Mouse (Mus musculus) c-Kit-positive CD71-positive TER-119-negative erythroid progenitor cells, embryonic 14.5 days (primary cell): Measurements from ENCODE around the gene Orai1.
A peak's percentile ranks its signal among the peaks of the same experiment; 100 is the strongest.
"Not testable (repeated sequence)": the region's sequence is repeated elsewhere in the genome, so short reads cannot be mapped to it uniquely, and the experiment has no call there.

Source experiments
- DNase-seq: peaks from one replicate; pipeline ENCODE4 v3.0.0-alpha.2; 2013; ENCODE audit warnings: low read depth

The Orai1 gene

DNA sequence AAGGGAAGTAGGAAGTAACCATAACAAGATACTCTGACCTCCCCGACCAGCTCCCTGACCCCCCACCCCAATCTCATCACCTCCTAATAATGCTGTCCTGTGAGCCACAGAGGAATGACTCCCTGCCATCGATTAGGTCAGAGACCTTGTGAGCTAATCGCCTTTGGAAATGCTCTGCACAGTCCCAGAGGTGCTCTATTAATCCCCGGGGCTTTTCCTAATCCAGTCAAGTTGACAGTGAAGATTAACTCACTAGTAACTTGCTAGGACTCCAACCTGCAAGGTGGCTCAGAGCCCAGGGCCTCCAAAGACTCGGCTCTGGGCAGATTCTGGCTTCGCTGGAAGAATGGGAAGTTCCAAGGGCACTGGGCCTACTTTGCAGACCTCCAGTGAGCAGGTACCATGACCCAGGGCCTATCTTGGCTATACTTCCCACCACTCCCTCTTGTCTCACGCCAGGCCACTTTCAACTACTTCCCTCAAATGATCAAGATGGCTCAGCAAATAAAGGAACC is 18.8 kb downstream of the Orai1 start:
- no peak for DNase-seq

DNA sequence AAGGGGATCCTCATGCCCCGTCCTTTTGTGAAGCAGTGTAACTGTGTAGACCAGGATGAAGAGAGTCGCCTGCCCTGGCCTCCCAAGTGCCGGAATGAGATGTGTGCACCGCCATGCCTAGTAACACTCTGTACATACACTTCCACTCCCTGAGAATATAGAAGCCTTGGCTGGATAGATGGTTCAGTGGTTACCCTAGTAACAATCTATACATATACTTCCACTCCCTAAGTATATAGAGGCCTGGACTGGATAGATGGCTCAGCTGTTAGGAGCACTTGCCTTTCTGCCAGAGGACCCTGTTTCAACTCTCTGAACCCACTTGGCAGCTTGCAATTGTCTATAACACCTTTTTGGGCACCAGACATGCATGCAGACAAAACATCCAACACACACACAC is 20.2 kb downstream of the Orai1 start:
- no peak for DNase-seq

DNA sequence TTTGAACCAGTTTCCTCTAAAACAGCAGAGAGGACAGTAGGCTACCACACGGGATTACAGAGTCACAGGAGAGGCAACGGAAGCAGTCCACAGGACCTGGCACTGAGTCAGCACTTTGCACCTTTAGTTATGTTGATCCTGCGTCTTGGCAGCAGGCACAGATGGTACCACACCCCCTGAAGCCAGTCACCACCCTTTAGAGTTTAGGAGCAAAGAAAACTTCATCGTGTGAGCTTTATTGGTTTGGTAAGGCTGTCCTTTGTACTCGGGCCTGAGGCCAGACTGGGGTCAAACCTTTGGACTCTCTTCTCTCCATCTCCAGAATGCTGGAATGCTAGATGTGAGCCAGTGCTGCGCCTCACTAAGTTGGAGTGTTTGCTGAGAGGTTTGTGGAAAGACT is 20.7 kb downstream of the Orai1 start:
- DNase-seq, result no peak

DNA sequence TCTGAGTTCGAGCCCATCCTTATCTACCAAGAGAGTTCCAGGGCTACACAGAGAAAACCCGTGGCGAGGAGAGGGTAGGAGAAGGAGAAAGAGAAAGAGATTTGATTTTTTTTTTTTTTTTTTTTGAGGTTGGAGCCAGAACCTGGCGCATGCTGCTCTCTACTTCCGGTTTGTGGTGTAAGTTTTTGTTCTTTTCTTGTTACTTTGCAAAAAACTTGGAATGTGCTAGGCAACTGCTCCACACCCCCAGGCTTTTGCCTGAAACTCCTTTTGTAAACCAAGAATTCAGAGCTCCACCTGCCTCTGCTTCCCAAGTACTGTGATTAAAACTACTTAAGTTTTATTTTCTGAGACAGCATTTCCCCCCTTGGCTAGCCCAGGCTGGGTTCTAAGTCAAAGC is 23.2 kb downstream of the Orai1 start:
- DNase-seq, result no peak

DNA sequence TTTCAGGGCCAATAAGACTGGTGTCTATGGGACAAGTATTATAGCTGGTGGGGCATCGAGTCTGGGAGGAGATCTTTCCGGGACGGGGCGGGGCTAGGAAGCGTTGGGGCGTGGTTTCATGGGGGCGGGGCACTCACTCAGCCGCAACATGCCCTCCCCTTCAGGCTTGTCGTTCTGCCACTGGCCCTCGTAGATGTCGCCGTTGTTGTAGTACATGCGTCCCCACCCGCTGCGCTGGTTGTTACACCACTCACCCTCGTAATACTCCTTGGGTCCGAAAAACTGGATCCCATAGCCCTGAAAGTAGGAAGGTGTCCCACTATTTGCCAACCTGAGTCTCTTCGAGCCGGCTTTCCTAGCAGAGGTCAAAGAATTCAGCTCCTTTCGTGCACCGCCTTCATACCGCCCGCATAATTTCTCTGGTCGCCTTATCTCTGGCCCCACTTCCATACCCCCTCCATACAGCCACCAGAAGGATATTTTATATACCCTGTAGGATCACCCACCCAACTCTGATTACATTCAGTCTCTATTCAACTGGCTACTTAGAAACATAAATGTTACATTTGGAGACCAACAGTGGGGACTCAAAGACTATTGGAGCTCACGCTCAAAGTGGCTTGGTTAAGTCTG is 24.4 kb downstream of the Orai1 start:
- DNase-seq, result peak; percentile 75

DNA sequence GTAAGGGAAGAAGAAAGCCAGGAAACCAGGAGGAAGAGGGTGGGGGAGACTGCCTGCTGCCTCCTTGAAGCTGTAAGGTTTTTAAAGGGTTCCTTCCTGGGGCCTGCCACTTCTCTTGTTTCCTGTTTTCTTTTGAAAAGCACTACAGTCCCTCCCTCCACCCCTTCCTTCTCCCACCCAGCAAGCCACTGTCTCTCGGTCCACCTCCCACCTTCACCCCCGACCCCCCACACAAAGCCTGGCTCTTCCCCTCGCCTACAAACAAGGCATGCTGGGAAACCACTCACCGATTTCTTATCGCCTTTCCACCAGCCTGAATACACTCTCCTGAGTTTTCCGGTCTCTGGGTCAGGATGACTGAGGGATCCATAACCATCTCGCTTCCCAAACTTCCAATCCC is 25.9 kb downstream of the Orai1 start:
- DNase-seq, result no peak

DNA sequence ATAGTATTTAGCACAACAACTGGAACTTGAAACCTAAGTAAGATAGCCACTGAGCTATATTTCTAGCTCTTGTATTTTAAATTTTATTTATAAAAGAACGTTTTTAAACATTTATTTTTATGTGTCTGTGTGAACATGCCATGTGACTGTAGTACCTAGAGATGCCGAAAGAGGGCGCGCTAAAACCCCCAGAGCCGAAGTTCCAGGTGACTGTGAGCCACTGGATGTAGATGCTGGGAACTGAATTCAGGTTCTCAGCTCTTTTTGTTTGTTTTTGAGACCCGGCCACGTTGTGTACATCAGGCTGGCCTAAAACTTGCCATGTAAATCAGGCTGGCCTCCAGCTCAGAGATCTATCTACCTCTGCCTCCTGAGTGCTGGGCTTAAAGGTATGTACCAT is 29.0 kb downstream of the Orai1 start:
- no peak for DNase-seq

DNA sequence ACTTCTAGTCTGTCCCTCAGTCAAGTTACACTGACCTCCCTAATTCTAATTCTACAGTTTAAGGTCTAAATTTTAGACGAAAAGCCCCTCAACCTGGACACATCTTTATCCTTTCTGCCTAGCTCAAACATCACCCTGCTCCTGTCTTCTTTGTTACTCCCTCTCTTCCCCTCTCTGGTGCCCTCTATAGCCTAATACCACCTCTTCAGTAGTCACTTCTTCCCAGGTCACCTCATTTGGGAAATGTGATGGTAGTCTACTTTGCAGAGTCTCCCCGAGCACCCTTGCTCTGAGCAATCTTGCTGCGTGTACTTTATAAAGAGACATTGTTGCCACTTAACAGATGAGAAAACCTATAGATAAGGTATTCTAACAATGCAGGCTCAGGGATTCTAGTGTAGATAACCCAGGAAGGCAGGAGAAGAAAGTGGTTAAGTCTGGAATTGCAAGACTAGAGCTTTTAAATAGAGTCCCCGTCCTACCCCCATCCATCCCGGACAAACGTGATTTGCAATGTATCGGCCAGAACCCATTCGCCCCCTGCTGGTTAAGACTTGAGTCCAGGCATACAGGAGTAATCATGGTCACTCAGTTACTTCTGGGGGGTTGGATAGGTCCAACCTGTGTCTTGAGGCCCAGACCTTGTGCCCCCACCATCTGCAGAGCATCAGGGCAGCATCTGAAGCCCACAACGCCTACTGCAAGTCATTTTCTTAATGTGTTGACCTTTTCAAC is 30.9 kb downstream of the Orai1 start:
- no peak for DNase-seq

DNA sequence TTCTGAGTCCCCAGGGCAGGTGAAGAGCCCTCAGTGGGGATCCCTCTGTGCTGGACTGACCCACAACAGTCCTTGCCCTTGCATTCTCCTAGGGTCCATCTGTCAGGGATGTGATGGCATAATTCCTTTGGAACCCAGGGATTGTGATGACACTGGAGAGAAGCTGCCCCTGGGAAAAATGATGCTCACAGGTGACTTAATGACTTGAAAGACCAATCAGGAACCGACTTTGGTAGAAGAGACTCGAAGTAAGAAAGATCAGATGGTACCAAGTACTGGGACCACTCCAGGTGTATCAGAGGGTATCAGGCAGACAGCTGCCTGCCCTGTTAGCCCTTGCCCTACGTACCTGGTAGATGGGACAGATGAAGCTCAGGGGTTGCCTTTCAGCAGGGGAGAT is 32.0 kb downstream of the Orai1 start, which contains the start of gene Morn3:
TSS of gene Morn3 (minus strand) at position 101 of the 400 bp plus-strand sequence.
- DNase-seq, result no peak

DNA sequence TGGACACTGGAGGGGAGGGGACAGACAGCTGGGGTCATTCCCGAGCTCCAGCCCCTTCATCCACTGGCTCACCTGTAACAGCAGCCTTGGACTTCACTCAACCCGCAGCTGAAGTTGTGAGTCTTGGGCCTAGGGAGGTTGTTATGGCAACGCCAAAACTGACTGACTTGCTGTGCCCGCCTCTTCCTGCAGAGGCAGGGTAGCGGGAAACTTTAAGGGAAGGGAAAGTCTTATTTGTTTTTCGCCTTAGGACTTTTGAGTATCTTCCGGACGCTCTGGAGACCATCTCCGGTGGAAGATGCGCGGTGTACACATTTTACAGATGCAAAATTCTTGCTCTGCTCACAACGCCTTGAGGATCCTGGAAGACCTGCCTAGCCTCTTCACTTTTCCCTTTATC is 34.4 kb downstream of the Orai1 start:
- DNase-seq, result no peak

DNA sequence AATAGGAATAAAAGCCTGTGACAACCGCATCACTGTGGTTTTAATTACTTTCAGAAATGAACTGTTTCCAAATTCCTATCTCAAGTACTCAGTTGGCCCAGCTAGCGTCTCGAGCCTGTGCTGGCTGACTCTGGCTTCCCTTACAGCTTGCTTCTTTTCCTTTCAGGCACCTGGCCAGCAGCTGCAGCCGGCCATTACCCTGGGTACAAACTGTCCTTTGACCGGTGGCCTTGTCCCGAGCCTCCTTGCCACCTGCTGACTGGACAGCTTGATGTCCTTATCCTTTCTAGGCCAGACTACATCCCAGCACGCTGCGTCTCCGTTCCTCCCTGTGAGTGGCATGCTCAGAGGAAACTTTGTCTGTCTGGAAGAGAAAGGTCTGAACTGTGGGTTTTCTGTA is 36.0 kb downstream of the Orai1 start:
- DNase-seq, result no peak

DNA sequence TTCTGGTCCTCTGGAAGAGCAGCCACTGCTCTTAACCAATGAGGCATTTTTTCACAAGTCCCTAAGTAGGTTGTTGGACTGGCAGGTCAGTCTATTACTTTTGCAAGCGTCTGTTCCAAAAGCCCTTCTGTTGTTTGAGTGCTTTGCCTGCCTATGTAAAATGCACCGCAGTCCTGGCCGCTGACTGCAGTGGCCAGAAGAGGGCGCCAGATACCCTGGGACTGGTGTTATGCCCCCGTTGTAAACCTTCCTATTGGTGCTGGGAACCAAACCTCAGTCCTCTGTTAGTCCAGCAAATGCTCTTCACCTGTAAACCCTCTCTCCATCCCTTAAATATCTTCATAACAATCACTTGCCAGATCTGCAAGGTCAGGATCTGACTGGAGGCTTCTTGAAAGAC is 36.9 kb downstream of the Orai1 start:
- no peak for DNase-seq

DNA sequence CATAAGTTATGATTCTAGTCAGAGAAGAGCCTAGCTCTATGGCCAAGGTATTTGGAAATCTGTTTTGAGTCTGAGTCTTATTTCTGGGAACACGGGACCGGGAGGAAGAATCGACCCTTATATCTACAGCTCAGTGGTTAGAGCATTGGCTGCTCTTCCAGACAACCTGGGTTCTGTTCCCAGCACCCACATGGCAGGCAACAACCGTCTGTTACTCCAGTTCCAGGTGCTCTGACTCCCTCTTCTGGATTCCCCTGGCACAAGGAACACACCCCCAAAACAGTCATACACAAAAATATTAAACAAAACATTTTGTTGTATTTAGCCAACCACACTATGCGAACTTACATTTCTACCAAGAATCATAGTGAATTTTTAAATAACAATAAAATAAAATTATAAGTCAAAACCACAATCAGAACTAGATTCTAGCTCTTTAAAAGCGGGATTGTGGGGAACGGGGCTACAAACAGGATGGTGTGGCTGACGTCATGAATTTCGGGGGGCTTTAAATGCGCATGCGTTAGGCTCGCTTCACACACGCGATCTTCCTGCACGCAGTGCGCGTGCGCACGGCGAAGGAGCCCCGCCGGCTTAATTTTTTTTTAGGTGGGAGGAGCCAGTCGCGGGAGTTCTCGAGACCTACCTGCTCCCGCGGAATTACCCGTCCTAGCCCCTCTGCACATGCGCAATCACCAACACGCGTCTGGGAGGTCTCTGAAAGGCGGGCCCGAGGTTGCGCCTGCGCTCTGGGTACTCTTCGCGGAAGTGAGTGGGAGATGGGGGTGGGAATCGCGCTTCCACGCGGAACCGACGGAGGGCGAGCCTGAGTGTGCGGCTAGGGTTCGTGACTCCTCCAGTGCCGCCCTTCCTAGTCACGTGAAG is 42.7 kb downstream of the Orai1 start:
- peak; percentile 100 for DNase-seq

DNA sequence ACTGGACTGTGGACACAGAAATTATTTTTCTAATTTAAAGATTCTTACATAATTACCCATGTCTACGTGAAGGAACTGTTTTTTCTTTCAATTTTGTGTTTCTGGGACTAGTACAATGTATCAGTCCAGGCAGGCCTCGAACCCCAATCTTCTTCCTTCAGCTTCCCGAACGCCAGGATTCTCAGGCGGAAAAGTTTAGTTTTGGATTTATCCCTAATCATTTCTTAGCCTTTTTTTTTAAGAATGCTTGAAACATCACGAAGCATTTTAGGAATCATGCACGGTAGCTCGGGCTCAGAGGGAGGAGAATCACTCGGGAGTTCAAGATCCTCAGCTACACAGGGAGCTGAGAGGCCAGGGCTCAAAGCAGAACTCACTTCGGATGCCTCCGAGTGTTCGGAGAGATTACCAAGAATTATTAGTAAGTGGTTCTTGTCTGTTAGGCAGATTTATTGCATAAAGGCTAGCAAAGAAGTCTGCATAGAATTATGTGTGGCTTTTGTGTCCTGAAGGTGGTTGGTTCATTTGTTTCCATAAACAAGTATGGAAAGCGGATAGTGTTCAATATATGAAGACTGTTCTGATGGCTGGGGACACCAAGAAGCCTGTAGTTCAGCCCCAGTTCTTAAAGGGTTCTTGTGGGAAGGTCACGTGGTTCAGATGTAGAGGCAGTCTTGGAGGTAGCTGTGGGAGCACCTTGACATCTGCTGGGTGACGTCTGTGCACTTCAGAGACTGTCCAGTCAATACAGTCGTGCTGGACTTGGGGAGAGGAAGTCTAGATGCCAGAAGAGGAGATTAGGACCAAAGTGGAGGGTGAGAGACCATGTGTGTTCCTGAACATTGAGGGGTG is 43.6 kb downstream of the Orai1 start:
- DNase-seq, result no peak

DNA sequence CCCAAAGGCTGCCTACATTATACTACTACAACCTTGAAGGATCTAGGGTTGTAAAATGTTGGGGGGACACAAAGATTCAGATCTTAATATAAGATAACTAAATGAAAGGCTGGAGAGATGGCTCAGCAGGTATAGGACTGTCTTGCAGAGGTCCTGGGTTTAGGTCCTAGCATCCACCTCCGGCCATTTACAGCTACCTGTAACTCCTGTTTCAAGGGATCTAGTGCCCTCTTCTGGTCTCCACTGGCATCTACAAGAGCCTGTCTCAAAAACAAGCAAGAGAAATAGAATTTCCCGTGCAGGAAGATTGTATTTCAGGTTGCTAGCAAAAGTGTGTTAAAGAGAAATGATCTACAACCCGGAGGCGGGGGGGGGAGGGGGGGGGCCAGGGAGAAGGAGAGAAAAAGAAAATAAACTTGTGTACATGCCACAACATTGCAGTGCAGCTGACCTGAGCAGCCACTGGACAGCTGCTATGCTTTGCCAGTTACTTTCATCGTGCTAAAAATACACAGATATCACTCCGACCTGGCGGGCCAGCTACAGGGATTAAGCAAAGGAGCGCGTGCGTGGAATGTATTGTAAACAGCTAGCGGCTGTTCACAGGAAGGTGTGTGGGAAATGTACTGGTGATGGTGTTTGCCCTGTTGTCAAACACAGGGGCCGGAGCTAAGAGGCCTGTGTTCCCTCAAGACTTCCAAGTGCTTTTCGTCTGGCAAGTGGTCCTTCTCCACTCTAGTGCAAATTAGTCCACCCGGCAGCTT is 45.1 kb downstream of the Orai1 start:
- DNase-seq, result no peak

DNA sequence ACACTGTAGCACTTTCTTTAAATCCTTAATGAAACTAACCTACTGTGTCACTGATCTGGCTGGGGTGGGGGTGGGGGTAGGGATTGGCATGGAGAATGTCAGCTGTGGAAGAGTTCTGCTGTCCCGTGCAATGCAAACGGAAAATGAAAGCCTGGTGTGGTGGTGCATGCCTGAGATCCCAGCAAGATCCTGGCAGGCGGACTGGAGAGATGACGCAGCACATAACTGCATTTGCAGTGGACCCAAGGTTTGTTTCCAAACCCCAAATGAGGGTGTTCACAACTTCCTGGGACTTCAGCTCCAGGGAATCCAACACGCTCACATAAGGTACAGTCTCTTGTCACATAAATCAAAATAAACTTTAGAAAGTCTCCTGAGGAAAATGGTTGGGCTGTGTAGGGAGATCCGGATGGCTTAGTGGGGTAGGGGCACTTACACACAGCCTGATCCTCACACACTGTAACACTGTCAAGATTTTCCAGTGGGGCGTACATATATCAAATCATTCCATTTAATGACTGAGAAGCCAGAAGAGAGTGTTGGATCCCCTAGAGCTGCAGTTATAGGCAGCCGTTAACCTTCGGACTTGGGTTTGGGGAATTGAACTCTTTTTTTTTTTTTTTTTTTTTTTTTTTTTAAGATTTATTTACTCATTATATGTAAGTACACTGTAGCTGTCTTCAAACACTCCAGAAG is 46.0 kb downstream of the Orai1 start:
- DNase-seq, result no peak

DNA sequence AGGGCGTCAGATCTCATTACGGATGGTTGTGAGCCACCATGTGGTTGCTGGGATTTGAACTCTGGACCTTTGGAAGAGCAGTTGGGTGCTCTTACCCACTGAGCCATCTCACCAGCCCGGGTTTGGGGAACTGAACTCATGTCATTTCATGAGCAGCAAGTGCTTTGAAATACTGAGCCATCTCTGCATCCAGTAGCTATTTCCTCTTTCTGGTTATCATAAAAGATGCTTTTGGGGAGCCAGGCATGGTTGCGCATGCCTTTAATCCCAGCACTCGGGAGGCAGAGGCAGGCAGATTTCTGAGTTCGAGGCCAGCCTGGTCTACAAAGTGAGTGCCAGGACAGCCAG is 46.5 kb downstream of the Orai1 start:
- DNase-seq, result not testable (repeated sequence)

DNA sequence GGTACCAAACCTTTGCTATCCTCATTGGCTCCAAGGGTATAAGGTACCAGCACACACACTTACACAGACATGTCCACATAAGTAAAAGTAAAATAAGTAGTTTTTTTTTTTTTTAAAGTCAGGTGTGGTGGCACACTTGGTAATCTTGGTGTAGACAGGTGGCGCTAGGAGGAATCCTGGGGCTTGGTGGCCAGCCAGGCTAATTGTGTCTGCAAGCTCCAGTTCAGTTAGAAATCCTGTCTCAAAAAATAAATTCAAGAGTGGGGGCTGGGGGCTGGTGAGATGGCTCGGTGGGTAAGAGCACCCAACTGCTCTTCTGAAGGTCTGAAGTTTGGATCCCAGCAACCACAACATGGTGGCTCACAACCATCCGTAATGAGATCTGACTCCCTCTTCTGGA is 48.3 kb downstream of the Orai1 start:
- DNase-seq, result no peak

DNA sequence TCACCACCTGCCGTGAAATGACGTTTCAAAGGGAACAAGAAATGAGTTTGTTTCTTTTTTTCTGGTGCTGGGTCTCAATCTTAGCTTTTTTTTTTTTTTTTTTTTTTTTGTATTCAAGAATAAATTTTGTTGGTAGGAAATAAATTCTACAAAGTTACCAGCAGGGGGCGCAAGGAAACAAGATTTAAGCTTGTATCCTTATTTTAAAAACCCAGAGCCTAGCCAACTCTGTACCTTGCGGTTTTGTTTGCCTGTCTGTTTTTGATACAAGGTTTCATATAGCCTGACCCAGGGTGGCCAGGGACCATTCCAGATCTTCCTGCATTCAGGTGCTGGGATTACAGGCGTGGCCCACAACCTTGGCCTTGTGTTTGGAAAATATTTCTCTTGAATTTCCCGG is 49.3 kb downstream of the Orai1 start:
- DNase-seq, result peak; percentile 84

DNA sequence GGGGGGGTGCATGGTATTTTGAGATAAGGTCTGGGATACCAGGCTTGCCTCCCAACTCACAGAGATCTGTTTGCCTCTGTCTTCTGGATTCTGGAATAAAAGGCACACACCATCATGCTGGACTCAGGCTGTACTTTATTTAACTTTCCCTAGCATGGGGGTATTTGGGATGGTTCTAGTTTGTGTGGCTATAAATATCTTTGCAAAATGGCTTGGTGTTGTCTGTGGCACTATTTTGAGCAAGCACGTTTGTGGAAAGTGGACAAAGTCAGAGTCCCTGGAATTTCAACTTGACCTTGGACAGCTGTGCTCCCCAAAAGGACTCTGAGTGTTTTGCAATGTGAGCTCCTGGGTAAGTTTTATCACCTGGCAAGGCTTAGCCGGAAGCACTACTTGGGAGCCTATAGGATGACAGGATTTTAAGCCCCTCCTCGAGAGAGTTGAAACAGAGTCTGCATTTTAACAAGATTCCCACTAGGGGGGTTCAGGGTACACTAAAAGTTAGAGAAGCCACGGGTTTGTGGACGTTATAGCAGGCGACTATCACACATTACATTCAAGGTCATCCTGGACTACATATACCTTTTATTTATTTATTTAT is 52.6 kb downstream of the Orai1 start:
- peak; percentile 74 for DNase-seq
